19 mouse cellular contexts compared by ENCODE assay signal in genomic region chr16:36528822-36529221, GRCm38 (mm10). TPM values are rescaled to one million over a fixed set of nuclear protein-coding genes. Genes with fewer than 3 reads are reported as not detected.
"Had no signal": no experiment of that assay in that cellular context is flagged by ENCODE, and none has a peak within 500 bp of the region (broad histone marks: within the 10 kb centered on the region; RNA-seq: fewer than 3 reads in every experiment).

No protein-coding gene starts in this region.

- H3K27ac ChIP-seq: midbrain, embryonic 10.5 days; midbrain, embryonic 12.5 days; neural tube, embryonic 13.5 days; neural tube, embryonic 15.5 days had no signal

- H3K9ac ChIP-seq: lung, embryonic 14.5 days; midbrain, embryonic 12.5 days; neural tube, embryonic 13.5 days; neural tube, embryonic 15.5 days had no signal

- H3K4me2 ChIP-seq: lung, embryonic 14.5 days; midbrain, embryonic 12.5 days; neural tube, embryonic 13.5 days; neural tube, embryonic 15.5 days had no signal

- H3K9me3 ChIP-seq: midbrain, embryonic 10.5 days; midbrain, embryonic 12.5 days; neural tube, embryonic 13.5 days; neural tube, embryonic 15.5 days had no signal

- H3K27me3 ChIP-seq: midbrain, embryonic 12.5 days; neural tube, embryonic 13.5 days; neural tube, embryonic 15.5 days had no signal

- H3K4me1 ChIP-seq: midbrain, embryonic 12.5 days; neural tube, embryonic 13.5 days; neural tube, embryonic 15.5 days had no signal

- DNase-seq: lung, adult 18-20 months; lung, embryonic 14.5 days; lung, postnatal 10 days; lung, postnatal 4 days; midbrain, embryonic 14.5 days; right cerebral cortex, adult 18-20 months; right cerebral cortex, postnatal 25 days; right cerebral cortex, postnatal 4 days; spleen, adult 18-20 months; thymus, adult 18-20 months; thymus, postnatal 14 days; thymus, postnatal 36 days had no signal

- H3K36me3 ChIP-seq: midbrain, embryonic 10.5 days; midbrain, embryonic 12.5 days; neural tube, embryonic 13.5 days; neural tube, embryonic 15.5 days had no signal

- H3K4me3 ChIP-seq: midbrain, embryonic 10.5 days; midbrain, embryonic 12.5 days; myocyte; neural tube, embryonic 13.5 days; neural tube, embryonic 15.5 days had no signal

RNA-seq across cellular contexts. Expression of gene Casr, which starts 33.1 kb away (rescaled TPM):
- polyA plus RNA-seq: liver, embryonic 16.5 days; lung, embryonic 14.5 days; neural tube, embryonic 11.5 days; neural tube, embryonic 13.5 days had no signal
